Mouse (Mus musculus) left cerebral cortex, postnatal 10 days (tissue): ENCODE data around the gene Knstrn. TPM values are rescaled to one million over a fixed set of nuclear protein-coding genes. Genes with fewer than 3 reads are reported as not detected.

ENCODE experiments used
- DNase-seq, 2 experiments: peaks; one replicate each; pipeline ENCODE4 v3.0.0; 2021 to 2022; ENCODE audit warnings: low spot score in 2 of 2, mixed read lengths in 1 of 2; ENCODE audit errors: extremely low spot score in 1 of 2
- intact Hi-C: fragments of 180-260 bp; cut with DNase I; formaldehyde crosslinking; loops from one replicate; pipeline ENCODE4 v1.15.1; 2025
- total RNA-seq, 2 experiments: library from RNA; stranded (reverse); gene quantifications; 2 replicates each; pipeline ENCODE4 v1.2.3; 2021

Knstrn gene
- 1 to 10 TPM; 3.3 to 3.5 TPM for total RNA-seq

DNA sequence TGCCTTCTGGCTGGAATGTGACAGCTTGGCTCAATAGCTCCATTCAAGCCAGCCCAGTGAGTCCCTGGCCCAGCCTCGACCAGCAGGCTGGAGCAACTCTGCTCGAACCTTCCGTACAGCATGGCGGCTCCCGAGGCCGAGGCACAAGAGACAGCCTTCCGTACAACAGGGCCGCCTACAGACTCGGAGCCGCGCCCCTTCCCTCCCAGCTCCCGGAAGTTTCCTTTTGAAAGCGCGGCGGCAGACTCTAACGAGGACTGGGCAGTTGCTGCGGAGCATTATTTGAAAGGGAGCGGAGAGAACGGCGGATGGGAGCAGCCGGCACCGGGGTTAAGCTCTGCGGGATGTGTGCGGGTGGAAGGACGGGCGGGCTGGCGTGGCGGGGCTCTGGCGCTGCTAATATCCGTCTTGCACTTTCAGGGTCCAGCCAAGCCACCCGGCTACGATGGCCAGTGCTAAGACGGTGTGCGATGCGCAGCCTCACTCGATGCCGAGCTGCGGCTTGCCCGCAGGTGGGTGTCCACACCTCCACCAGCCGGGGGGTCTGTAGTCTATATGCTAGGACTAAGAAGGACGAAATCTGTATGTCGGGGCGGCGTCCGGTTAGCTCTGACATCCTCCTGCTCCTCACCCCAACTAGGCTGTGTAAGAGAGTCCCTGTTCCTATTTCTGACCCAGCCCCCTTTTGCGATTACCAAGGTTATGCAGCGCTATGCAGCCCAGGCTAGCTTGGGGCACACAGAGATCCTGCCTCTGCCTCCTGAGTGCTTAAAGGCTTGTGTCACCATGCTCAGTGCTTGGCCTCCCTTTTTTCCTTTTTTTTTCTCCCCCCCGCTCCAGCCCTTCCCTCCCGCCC is at the start of gene Knstrn:
Gene Knstrn (plus strand): TSS at position 23 of the 856 bp plus-strand sequence.
- intact Hi-C loops = no loop called here

DNA sequence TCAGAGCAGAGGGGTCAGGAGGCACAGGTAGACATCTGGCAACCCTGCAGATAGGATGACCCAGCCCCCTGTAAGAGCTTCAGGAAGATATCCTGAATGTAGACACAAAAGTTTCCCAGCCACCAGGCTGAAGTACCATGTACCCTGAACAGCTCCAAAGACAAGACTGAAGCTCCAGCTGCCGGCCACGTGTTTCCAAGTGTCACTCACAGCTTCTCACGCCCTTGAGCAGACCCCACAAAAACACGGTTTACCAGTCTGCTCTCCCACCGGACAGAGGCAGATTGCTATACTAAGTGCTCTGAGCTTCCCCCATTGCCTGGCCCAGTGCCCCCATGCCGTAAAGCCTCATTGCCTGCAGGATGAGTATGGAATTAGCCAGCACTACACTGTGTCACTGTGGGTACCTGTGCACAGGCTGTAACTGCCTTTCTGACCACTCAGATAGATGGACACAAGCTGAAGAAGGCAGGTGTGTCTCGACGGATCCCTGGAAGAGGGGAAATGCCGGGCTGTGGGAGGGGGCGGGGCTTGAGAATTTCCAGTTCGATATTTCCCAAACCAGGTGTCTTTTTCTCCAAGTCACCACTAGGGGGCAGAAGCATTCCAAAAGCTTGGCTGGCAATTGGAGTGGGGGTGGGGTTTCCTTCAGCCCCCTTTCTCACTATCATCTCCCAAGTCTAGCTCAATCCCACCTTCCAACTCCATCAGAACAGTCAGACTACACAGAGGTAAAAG is 49.5 kb upstream of the Knstrn start:
- peak in 1 of 2 experiments; percentile 65 for DNase-seq
- intact Hi-C loops = loop anchor here (5.0 kb wide), 1 partner anchor 118 kb away; no protein-coding TSS in a partner anchor

More for the DNA sequence above, at the start of gene Knstrn:
- peak; percentile 86 to 91 for DNase-seq

DNA sequence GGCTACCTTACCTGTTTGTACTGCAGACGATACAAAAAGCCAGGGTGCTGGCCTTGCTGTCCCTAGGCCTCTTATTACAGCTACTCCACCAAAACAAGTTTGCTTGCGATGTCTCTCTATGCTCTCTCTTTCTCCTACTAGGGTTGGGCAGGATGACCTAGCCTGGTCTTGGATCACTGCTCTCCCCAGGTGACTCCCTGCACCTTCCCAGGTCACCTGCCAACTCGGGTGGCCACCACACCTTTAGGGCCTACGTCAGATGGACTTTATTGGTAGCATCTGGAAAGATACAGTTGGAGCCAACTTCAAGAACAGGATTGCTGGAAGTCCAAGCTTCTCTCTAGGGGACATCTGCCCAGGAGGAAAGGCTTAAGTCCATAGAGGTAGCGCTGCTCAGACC is 48.9 kb upstream of the Knstrn start:
- DNase-seq = no peak
- intact Hi-C loops = loop anchor here (5.0 kb wide), 1 partner anchor 117 kb away; no protein-coding TSS in a partner anchor

DNA sequence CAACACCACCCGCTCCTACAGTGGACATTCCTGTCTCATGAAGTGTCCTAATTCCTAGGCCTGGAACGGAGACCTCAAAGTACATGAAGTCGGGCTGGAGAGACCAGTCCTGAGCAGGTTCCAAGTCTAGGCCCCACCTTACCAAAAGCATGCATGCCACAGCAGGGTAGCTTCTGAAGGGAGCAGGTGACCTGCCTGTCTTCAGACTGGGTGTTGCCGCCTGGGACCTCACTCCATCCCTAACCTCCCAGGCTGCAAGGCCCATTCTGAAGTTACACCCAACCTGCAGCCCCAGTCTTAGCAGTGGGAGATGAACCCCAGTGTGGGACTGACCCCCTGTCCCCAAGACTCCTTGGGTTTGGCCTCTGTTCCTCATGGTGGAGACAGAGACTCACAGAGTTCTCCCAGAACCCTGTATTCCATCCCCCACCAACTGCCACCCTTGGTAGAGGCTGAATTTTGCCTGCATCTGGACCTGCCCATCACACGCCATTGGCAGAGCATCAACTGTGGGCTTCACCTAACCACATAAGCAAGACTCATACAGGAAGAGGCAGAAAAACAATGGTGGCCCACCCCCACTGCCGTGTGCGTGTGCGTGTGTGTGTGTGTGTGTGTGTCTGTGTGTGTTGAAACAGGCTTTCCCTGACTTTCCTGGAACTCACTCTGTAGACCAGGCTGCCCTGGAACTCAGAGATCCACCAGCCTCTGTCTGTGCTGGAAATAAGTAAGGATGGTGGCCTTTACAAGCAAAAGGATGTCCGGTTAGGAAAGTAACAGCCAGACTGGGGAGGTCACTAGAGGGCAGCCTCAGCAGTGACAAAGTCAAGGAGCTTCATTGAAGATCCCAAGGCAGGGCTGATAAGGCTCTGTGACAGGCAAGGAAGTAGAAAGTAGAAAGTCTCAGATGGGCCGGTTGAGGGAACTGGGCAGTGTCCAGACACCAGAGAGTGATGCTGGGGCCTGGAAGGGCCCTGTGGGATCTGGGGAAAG is 47.5 kb upstream of the Knstrn start:
- intact Hi-C loops = no loop called here

DNA sequence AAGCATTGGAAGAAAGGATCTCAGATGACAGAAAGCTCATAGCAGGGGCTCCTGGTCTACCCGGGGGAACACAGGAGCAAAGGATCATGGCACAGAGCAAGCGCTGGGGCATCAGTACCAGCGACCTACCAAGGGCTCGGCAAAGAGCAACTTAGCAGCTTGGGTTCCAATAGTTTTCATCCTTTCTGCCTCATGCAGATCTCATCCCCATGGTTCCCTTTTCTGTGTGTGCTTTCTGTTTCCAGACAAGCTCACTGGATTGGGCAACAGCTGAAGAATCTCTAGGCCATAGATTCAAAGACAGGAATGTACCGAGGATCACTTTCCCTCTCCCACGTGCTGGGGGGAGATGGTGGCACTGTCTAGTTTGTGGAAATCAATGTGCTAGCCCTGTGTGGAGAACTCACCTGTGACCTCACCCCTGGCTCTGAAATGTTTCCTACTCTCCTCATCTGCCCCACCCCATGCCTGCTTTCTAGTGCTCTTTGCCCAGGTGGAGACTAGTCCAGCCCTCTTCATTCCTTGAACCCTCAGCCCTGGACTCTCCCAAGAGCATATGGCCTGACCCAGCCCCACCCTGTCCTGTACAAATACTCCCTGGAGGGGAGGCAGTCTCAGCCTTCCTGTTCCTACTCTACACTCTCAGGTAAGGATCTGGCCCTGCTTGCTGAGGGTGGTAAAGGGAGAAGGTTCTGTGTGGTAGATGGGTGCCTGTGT is 41.5 kb upstream of the Knstrn start, which contains the start of gene Phgr1:
Gene Phgr1 (plus strand): TSS at position 612 of the 717 bp plus-strand sequence.
- intact Hi-C loops = no loop called here
- DNase-seq = no peak

More for the DNA sequence above, 47.5 kb upstream of the Knstrn start:
- DNase-seq = no peak

DNA sequence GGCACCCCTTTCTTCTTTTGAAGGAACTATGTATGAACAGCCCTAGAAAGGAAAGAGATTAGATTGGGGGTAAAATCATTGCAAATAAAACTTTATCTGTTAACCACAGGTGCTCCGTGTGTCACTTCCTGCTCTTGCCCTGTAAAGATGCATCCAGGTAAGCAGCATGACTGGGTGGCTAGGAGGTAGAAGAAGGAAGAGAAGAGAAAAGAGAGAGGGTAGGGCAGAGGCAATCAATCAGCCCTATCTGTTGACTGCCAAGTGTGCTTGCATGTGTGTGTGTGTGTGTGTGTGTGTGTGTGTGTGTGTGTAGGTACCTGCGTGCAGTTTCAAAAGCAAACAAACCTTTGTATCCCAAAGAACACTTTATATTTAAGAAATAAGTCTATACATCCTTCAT is 39.3 kb upstream of the Knstrn start:
- intact Hi-C loops = no loop called here
- DNase-seq = no peak

DNA sequence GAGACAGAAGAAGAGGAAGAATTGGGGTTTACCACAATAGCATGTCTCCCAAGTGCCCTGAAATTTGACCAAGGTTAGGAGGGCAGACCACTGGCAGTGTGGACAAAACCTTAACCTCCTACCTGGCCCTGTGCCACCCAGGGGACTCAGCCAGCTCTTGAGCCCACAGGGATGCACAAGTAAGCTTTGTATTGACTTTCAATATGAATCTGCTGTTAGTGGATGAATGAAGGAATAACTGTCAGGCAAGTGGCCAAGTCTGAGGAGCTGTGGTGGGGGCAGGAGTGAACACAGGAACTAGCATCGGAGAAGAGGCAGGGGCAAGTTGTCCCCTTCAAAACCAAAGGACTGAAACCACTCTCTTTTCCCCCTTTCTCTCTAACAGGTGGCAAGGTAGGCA is 38.4 kb upstream of the Knstrn start:
- DNase-seq = no peak
- intact Hi-C loops = no loop called here

DNA sequence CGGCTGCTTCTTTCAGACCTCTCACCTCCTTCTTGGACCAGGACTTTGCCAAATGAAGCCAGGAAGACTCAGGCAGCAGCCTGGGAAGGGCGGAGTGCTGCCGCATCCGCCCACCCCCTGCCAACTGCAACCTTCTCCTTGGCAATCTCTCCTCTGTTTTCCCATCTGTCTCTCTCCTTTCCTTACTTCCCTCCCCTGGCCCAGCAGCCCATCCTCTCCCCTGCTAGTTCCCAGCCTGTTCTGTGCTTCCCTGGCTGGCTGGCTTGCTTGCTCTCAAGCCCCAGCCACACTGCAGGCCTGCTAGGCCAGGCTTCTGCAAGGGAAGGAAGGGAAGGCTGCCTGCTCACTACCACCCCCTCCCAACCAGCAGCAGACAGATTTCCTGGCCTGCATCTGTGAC is 38.0 kb upstream of the Knstrn start:
- peak in 1 of 2 experiments; percentile 60 for DNase-seq
- intact Hi-C loops = no loop called here

DNA sequence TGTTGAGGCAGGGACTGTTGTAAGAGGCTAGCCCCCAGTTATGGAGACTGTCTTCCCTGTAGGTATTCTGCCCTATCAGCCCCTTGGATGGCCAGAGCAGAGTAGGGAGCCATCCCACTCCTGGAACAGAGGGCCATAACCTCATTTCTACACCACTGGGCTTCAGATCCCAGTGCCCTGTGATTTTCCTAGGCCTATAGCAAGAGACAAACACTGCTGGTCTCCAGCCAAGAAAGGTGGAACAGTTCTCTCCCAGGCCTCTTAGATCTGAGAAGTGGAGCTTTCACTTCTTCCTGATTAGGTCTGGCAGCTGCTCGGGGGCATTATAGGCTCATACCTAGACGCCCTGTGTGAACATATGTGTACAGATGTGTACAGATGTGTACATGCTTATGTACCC is 37.5 kb upstream of the Knstrn start:
- intact Hi-C loops = no loop called here
- DNase-seq = no peak

DNA sequence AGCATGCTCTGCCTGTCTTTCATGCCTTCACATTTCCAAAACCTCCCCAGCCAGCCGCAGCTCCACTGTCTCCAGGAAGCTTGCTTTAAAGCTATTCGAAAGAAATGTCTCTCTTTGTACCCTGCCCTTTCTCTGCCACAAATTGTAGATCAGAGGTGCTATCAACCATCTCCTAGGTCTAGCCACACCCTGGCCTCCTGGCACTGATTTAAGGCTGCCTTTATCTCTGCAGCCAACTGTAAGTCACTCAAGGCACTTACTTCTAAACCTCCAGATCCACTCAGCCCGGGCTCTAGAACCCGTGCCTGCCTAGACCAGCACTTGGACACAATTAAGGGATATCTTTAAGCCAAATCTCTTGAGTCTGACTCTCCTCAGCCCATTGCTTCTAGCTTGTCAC is 35.4 kb upstream of the Knstrn start:
- intact Hi-C loops = no loop called here
- no peak for DNase-seq

DNA sequence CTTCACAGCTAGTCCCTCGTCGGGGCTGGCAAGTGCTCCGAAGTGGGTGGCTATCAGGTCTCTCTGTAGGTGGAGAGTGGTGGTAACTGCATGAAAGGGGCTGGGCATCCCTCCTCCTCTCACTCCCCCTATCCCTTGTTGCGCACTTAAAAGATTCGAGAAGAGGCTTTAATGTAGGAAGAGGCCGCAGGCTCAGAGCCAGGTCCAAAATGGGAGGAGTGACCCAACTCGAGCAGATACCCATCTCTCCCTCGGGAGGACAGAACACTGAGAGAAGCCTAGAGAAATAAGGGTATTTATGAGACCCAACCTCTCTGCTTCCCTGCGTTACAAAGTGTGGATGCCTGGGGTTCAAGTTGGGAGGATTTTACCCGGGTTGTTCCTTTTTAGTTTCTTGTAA is 34.7 kb upstream of the Knstrn start:
- intact Hi-C loops = no loop called here
- DNase-seq = no peak

DNA sequence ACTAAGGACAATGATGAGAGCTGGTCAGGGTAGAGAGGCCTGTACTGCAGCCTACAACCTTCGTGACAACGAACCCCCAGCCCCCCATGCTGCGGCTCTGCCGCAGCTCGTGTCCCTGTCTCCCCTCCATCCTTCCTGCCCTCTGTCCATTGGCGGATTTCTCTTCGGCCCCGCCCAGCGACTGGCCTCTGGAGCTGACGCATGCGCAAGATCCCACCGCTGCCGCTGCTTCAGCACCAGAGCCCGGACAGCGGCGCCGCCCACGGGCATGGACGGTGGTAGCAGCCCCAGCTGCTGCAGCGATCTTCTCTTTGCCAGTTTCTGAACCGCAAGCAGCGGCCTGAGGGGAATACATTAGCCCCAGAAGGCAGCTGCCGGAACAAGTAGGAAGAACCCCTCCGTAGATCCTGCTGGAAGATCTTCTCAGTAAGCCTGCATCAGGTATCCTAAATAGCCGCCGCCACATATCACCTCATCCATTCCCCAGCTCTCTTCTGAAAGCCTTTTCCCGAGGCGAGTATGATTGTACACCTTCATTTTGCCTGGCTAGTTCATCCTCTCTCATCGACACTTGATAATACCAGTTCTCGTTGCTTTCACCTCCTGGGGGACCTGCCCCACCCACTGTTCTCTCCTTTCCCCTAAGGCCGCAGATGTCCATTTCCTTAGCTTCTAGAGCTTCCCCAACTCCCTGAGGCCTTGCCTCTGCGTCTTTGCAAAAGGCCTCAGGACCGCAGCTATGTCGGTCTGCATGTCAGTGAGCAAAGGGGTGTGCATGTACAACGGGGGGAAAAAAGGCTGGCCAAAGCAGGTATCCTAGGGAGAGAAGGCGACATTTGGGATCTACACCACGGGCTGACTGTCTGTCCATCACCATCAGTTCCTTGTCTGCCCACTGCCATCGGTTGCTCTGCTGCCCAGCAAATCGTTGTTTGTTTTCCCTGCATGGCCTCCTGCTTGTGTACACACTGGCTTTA is 34.0 kb upstream of the Knstrn start, which contains the start of gene Disp2:
Gene Disp2 (plus strand): TSS at position 216 of the 977 bp plus-strand sequence.
- DNase-seq = peak; percentile 92 to 96
- intact Hi-C loops = no loop called here

DNA sequence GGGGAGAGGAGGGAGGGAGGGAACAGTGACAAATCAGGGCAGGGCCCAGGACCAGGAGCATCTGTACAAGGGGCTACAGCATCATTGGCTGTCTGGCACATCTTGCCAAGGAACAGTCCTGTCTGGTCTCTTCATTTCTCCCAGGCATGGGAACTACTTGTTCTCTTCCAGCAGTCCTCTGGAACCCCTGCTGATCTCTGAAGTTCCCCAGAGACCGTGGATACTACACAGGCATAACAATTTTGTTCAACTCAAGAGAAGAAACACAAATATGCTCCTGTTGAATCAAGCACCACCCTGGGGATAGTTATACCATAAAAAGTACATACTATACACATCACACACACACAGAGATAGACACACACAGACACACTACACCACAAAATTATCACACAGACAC is 32.7 kb upstream of the Knstrn start:
- intact Hi-C loops = no loop called here
- DNase-seq = no peak

DNA sequence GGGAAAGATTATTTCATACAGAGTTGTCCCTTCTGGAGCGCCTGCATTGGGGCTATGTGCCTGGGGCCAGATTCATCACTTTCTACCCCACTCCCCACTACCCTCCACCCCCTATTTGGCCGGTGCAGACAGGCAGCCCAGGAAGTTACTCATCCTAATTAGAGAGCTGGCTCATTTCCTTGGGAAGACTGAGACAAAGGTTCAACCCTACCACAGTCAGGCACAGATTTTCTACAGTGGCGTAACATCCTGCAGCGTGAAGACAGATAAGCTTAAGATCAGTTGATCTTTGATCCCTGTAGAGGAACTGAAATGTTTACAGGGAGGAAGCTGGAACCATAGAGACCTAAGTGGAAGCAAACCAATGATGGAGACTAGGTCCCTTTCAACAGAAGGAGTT is 31.5 kb upstream of the Knstrn start:
- no peak for DNase-seq
- intact Hi-C loops = no loop called here

DNA sequence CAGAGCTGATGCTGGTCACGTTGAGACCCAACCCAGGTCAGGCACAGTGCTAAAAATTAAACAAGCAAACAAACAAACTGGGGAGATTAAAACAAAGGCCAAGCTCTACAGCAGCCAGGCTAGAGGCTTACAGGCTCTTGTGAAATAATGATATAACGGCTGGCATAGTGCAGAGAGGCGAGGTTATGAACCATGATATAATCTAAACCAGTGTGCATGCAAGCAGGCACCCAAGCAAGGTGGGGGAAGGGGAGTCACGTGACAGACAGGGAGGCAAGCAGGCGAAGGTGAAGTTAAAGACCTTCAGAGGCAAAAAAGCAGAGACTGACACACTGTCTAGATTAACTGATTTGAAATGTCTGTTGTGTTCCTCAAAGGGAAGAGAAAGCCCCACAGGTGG is 30.7 kb upstream of the Knstrn start:
- intact Hi-C loops = no loop called here
- no peak for DNase-seq

DNA sequence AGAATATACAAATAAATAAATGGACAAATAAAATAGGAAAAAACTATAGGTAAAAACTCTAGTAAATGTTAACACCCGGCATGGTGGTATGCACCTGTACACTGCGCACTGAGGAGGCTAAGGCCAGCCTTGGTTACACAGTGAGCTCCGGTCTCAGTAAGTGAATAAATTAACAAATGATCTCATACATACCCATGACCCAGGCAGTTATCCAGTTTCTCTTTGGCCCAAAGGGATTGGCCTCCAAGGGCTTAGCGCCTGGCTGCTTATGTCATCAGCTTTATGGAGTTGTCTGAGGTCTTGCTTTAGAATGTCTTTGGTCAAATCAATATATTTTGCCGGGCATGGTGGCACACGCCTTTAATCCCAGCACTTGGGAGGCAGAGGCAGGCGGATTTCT is 30.1 kb upstream of the Knstrn start:
- no peak for DNase-seq
- intact Hi-C loops = no loop called here

DNA sequence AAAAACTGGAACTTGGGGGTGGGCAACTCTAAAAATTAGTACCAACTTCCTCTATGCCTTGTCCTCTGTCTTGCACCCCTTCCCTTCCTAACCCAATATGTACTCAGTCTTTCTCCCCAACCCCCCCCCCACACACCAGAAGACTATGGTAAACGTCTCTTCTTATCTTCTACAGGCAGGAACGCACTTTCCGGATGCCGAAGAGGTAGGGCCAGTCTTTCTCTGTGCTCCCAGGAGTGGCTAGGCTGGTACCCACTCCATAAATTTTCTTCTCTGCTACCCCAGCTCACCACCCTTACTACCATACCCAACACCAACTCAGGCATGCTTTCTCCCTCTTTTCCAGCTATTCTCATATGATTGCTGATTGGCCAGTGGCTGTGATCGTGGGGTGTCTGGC is 27.3 kb upstream of the Knstrn start:
- no peak for DNase-seq
- intact Hi-C loops = no loop called here
